Mouse (Mus musculus): ENCODE measurements around the gene Zfp1.

Zfp1 gene

DNA sequence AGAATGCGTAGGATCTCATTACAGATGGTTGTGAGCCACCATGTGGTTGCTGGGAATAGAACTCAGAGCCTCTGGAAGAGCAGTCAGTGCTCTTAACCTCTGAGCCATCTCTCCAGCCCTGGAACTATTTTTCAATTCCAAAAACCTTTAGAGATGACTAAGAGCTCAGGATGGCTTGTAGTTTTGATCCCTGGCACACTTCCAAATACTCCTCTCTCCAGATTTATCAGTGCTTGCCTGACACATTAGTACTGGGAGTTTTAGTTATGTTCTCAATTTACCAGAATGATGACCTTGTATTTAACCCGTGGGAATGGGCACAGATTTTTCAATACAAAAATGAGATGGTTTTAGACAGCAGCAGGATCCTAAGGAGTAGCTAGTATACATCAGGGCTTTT is 23.6 kb downstream of the Zfp1 start:
- in situ Hi-C loops (cut with MboI, MseI) = no loop called here

- in situ Hi-C loops (cut with MboI, MseI) = loop anchor here (10.0 kb wide), 1 partner anchor 159 kb away; no protein-coding TSS in a partner anchor
Observed at GRCm38 (mm10) chr8:111676237-111676636, 33.0 kb downstream of the Zfp1 start.

- in situ Hi-C loops (cut with MboI, MseI) = loop anchor here (10.0 kb wide), 1 partner anchor 157 kb away; no protein-coding TSS in a partner anchor
Observed at GRCm38 (mm10) chr8:111678111-111678510, 34.9 kb downstream of the Zfp1 start.

DNA sequence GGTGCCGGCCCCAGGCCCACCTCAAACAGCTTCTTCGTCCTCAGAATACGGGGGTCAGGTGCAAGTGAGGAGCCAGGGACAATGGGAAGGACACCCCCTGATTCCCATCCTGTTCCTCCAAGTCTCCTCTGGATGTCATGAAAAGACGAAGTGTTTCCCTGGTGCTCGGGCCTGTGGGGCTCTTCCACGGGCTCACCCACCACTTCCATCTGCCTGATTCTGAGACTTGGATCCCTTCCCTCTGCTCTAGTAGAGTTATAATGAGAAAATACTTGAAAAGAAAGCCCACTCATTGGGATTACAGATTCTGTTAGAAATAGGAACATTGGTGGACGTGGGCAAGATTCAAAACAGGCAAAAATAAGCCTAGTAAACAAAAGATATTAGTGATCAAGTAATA is 35.6 kb downstream of the Zfp1 start:
- in situ Hi-C loops (cut with MboI, MseI) = loop anchor here (10.0 kb wide), 1 partner anchor 156 kb away; no protein-coding TSS in a partner anchor

DNA sequence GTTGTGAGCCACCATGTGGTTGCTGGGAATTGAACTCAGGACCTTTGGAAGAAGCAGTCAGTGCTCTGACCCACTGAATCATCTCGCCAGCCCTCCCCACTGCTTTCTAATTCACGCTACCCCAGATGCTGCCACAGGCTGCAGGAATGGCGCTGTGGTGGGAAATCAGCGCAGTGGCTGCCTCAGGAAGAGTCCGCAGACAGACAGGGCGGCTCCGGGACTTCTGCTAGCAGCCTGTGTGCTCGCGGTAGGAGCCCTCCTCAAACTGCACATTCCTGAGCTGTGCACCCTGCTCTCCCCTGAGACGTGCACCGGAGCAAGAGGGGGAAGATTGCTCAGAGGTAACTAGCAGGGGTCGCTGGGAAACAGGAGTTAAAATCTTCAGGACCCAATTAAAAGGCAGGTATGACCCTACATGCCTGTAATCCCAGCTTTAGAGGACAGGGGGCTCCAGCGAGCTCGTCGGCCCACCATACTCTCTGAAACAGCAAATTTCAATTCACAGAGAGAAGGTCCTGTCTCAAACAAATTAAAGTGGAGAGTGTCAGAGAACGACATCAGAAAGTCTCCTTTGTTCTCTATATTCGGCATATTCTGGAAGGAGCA is 37.3 kb downstream of the Zfp1 start:
- in situ Hi-C loops (cut with MboI, MseI) = loop anchor here (5.0 kb wide), 1 partner anchor 82 kb away; no protein-coding TSS in a partner anchor

GRCm38 (mm10) chr8:111681153-111681552 is 38.0 kb downstream of the Zfp1 start:
- in situ Hi-C loops (cut with MboI, MseI) = loop anchor here (5.0 kb wide), 1 partner anchor 81 kb away; no protein-coding TSS in a partner anchor

GRCm38 (mm10) chr8:111682521-111682920 is 39.3 kb downstream of the Zfp1 start:
- in situ Hi-C loops (cut with MboI, MseI) = loop anchor here (5.0 kb wide), 1 partner anchor 80 kb away; no protein-coding TSS in a partner anchor

- in situ Hi-C loops (cut with MboI, MseI) = no loop called here
Observed at GRCm38 (mm10) chr8:111686881-111687280, 43.7 kb downstream of the Zfp1 start.

- in situ Hi-C loops (cut with MboI, MseI) = loop anchor here (10.0 kb wide), 1 partner anchor 976 kb away; no protein-coding TSS in a partner anchor
Observed at GRCm38 (mm10) chr8:111690960-111691445, 47.8 kb downstream of the Zfp1 start, which contains the start of gene Ctrb1. Gene Ctrb1 (minus strand): TSS chr8:111691010.

- in situ Hi-C loops (cut with MboI, MseI) = loop anchor here (10.0 kb wide), 1 partner anchor 978 kb away; no protein-coding TSS in a partner anchor
Observed at GRCm38 (mm10) chr8:111693261-111693741, 50.1 kb downstream of the Zfp1 start.

DNA sequence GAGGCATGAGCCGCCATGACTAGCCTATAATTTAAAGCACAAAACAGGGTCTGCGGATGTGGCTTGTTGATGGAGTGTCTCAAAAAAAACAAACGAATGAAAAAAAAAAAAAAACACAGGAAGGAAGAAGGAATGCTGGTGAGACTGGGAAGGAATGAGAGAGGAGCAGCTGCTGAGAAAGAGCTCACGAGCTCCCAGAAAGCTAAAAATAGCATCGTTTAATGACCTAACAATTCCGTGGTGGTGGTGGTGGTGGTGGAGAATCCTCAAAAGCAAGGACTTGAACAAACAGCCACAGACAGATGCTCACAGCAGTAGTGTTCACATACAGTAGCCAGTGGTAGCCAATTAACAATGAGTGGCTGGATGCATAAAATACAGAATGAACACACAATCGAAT is 52.2 kb downstream of the Zfp1 start:
- in situ Hi-C loops (cut with MboI, MseI) = loop anchor here (10.0 kb wide), 1 partner anchor 981 kb away; no protein-coding TSS in a partner anchor

GRCm38 (mm10) chr8:111697655-111698054 is 54.5 kb downstream of the Zfp1 start:
- in situ Hi-C loops (cut with MboI, MseI) = loop anchor here (10.0 kb wide), 1 partner anchor 983 kb away; no protein-coding TSS in a partner anchor

- in situ Hi-C loops (cut with MboI, MseI) = loop anchor here (10.0 kb wide), 1 partner anchor 984 kb away; no protein-coding TSS in a partner anchor
Observed at GRCm38 (mm10) chr8:111699035-111699434, 55.8 kb downstream of the Zfp1 start.

DNA sequence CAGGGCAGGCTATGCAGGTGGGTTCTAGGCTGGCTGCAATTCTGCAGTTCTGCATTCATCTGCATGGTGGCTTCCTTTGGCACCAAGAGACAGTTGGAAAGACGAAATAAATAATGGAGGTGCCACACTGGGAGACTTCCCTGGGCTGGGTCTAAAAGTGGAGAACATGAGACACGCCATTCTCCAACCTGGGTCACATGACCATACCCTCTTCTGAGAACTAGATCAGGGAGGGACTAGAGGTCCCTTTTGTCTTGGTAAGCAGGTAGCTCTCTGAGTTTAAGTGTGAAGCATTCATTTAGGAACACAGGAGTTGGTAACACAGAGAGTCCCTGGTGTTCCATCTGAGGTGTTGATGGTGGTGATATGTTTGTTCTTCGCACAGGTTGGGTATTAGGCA is 57.0 kb downstream of the Zfp1 start:
- in situ Hi-C loops (cut with MboI, MseI) = no loop called here

DNA sequence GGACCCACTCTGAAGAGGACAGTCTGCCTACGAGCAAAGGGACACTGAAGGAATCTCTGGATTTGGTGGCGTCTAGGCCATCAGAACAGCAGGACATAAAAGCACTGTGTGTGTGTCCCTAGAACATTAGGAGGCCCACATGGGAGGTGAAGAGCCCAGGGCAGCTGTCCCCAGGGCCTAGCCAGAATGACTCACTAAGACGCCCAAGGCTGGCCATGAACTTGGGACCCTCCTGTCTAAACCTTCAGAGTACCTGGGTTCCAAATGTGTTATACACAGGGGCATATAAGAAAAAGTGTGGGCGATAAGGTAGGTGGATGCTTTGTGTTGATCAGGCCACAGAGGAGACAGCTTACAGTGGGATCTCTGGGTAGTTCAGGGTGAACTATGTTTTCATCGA is 57.5 kb downstream of the Zfp1 start:
- in situ Hi-C loops (cut with MboI, MseI) = no loop called here

GRCm38 (mm10) chr8:111701380-111701779 is 58.2 kb downstream of the Zfp1 start:
- in situ Hi-C loops (cut with MboI, MseI) = no loop called here

DNA sequence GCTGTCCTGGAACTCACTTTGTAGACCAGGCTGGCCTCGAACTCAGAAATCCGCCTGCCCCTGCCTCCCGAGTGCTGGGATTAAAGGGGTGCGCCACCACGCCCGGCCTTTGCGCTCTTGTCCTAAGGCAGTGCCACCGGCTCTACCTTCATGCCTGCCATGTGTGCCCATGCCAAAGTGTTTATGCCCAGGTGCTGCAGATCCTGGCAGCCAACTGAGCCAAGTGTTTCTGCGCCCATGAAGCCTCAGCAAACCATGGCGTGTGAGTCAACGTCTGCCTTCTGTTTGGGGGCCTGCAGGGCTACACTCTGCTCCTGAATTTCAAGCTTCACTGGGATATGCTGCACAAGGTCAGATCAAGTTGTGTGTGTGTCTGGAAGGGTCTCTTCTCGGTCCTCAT is 61.4 kb downstream of the Zfp1 start:
- in situ Hi-C loops (cut with MboI, MseI) = no loop called here

GRCm38 (mm10) chr8:111705222-111705621 is 62.0 kb downstream of the Zfp1 start:
- in situ Hi-C loops (cut with MboI, MseI) = no loop called here

- in situ Hi-C loops (cut with MboI, MseI) = no loop called here
Observed at GRCm38 (mm10) chr8:111705699-111706098, 62.5 kb downstream of the Zfp1 start.

- in situ Hi-C loops (cut with MboI, MseI) = no loop called here
Observed at GRCm38 (mm10) chr8:111708265-111708664, 65.1 kb downstream of the Zfp1 start.

GRCm38 (mm10) chr8:111709223-111709622 is 66.0 kb downstream of the Zfp1 start:
- in situ Hi-C loops (cut with MboI, MseI) = no loop called here

DNA sequence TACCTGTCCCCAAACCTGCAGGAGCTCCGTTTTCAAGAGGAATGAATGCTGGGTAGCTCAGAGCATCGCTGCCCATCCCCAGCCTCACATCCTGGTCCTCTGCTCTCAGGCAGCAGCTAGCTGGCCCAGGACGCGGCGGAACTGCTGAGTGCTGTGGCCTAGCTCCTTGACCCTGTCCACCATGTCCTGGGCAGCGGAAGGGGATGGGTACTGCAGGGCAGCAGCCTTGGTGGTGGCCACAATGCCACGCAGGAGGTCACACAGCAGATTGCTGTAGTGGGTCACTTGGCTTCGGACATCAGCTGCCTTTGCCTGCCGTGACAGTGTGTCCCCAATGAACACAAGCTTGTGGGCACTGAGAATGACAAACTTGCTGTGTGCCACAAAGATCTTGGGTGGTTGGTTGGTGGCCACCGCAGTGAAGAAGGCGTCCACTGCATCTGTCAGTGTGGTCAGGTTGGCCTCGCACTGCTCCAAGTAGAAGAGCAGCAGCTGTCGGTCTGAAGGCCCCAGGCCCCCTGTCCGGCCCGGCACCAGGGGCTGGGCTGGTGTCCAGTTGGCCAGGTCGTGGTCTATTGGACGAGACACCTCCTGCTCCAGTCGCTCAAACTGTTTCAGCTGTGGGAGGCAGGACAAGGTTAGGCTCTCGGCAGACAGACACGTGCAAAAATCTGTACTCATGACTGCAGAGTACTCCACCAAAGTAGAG is 67.7 kb downstream of the Zfp1 start:
- in situ Hi-C loops (cut with MboI, MseI) = no loop called here
